Mouse (Mus musculus) T-cell, adult 2 months (primary cell): ENCODE measurements around the gene Stim1.

Experiments used
- DNase-seq: peaks from one replicate; pipeline ENCODE4 v3.0.0; 2022; ENCODE audit warnings: low spot score

Stim1 gene

GRCm38 (mm10) chr7:102305596-102305995, 38.0 kb downstream of the Stim1 start:
- no peak for DNase-seq

GRCm38 (mm10) chr7:102310266-102310665, 42.7 kb downstream of the Stim1 start:
- no peak for DNase-seq

GRCm38 (mm10) chr7:102310821-102311220, 43.2 kb downstream of the Stim1 start:
- no peak for DNase-seq

GRCm38 (mm10) chr7:102312840-102313534, 45.4 kb downstream of the Stim1 start:
- DNase-seq = no peak

GRCm38 (mm10) chr7:102313535-102313863, 45.9 kb downstream of the Stim1 start:
- no peak for DNase-seq

GRCm38 (mm10) chr7:102314107-102314506, 46.5 kb downstream of the Stim1 start:
- DNase-seq = no peak

- peak; percentile 9 for DNase-seq
Measured at GRCm38 (mm10) chr7:102314908-102315307, 47.3 kb downstream of the Stim1 start.

- DNase-seq = peak; percentile 45
Measured at GRCm38 (mm10) chr7:102315435-102315834, 47.8 kb downstream of the Stim1 start.

GRCm38 (mm10) chr7:102317583-102318168, 50.1 kb downstream of the Stim1 start:
- DNase-seq = peak; percentile 40

- peak; percentile 44 for DNase-seq
Measured at GRCm38 (mm10) chr7:102322137-102322536, 54.5 kb downstream of the Stim1 start.

GRCm38 (mm10) chr7:102326323-102326722, 58.7 kb downstream of the Stim1 start:
- DNase-seq = peak; percentile 30

- DNase-seq = no peak
Measured at GRCm38 (mm10) chr7:102330270-102330669, 62.7 kb downstream of the Stim1 start.

GRCm38 (mm10) chr7:102331476-102331875, 63.9 kb downstream of the Stim1 start:
- DNase-seq = no peak

- peak; percentile 21 for DNase-seq
Measured at GRCm38 (mm10) chr7:102333741-102334140, 66.1 kb downstream of the Stim1 start.

- DNase-seq = no peak
Measured at GRCm38 (mm10) chr7:102337326-102337725, 69.7 kb downstream of the Stim1 start.

GRCm38 (mm10) chr7:102337898-102338297, 70.3 kb downstream of the Stim1 start:
- DNase-seq = peak; percentile 88

GRCm38 (mm10) chr7:102338956-102339355, 71.3 kb downstream of the Stim1 start:
- DNase-seq = no peak

GRCm38 (mm10) chr7:102345893-102346292, 78.3 kb downstream of the Stim1 start:
- no peak for DNase-seq

GRCm38 (mm10) chr7:102347327-102347726, 79.7 kb downstream of the Stim1 start:
- no peak for DNase-seq

- no peak for DNase-seq
Measured at GRCm38 (mm10) chr7:102348681-102349080, 81.1 kb downstream of the Stim1 start.

- DNase-seq = no peak
Measured at GRCm38 (mm10) chr7:102349236-102349635, 81.6 kb downstream of the Stim1 start.

GRCm38 (mm10) chr7:102353420-102353819, 85.8 kb downstream of the Stim1 start:
- DNase-seq = no peak

GRCm38 (mm10) chr7:102358124-102358523, 90.5 kb downstream of the Stim1 start:
- DNase-seq = no peak

- DNase-seq = no peak
Measured at GRCm38 (mm10) chr7:102361297-102361696, 93.7 kb downstream of the Stim1 start.
